Mouse (Mus musculus): ENCODE measurements around the gene Cep135.

GRCm38 (mm10) chr5:76634012-76634411 lies 45.5 kb downstream of the Cep135 start:
- TF ChIP-seq CTCF (IDR thresholded peaks at IDR 0.05; ENCODE audit: extremely low read depth, insufficient read length, insufficient replicate concordance, low read depth, low read length) (no peak), POLR2A (IDR thresholded peaks at IDR 0.05; ENCODE audit: low read depth, low read length) (no peak)

Data from small intestine, adult 2 months (tissue).